ENCODE assay signal across 9 mouse cellular contexts in the genomic region with DNA sequence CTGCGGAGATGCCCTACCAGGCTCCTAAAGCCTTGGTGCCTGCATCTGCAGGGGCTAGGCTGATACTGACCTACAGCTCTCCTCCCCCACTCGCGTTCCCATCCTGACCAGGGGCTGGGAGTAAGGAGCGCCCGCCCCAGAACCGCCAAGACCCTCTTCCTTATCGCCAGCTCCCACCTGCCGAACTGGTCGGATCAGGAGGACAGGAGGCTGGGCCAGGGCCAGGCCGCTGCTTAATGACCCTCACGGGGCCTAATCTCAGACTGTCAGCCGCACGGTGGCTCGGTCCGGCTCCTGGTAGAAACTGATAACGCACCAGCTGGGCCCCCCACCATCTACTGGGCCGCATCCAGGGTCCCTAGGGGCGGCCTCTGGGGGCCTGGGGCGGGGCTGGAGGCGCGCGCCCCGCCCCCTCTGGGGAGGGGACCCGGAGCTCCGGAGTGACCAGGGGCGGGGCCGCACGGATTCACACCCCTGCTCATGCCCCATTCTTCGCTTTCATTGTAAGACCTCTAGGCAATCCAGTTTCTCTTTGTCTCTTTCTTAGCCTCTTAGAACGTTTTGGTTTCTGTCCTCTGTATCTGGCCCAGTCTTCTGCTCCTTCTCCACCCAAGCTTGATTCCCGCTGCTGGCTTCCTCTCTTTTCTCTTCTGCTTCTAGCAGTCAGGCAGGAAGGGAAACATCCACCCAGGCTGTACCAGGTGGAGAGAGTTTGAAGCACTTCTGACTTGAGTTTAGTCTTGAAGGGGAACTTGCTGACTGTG. TPM values are rescaled to one million over a fixed set of nuclear protein-coding genes. Genes with fewer than 3 reads are reported as not detected.
DNase-seq lines count a peak whose midpoint lies in the region; ATAC-seq and TF ChIP-seq lines count a peak whose summit lies in the region.
"Had no signal": no experiment of that assay in that cellular context is flagged by ENCODE, and none has a peak within 500 bp of the region (broad histone marks: within the 10 kb centered on the region; RNA-seq: fewer than 3 reads in every experiment).

No protein-coding gene starts in this region.

- no peak for TF ChIP-seq CTCF in layer of hippocampus, adult 2 months (conservative IDR thresholded peaks at IDR 0.05)
- TF ChIP-seq CTCF in spleen, adult 2 months (IDR thresholded peaks at IDR 0.05; ENCODE audit: extremely low read depth, insufficient read depth, insufficient read length, insufficient replicate concordance): no peak

- no peak for TF ChIP-seq POLR2A in spleen, adult 2 months (IDR thresholded peaks at IDR 0.05; ENCODE audit: low read depth, low read length)

- H3K4me1 ChIP-seq in heart, embryonic 12.5 days (replicated peaks): peaks cover 18% of the 10 kb centered on the region
- H3K4me1 ChIP-seq in kidney, embryonic 15.5 days: peaks cover 31% of the 10 kb centered on the region
- no peaks in the 10 kb centered on the region for H3K4me1 ChIP-seq in spleen, adult 2 months (ENCODE audit: control insufficient read depth, insufficient read depth, insufficient read length)

- WGBS in heart, embryonic 12.5 days: under 1% methylated on average over 30 of the region's 31 CpGs
- 1% methylated on average over 31 of the region's 31 CpGs for WGBS in kidney, embryonic 15.5 days
- 3% methylated on average over 26 of the region's 31 CpGs for WGBS in spleen, adult 2 months

- H3K9me3 ChIP-seq in heart, embryonic 12.5 days (replicated peaks): no peaks in the 10 kb centered on the region
- H3K9me3 ChIP-seq in kidney, embryonic 15.5 days (replicated peaks): no peaks in the 10 kb centered on the region

- peak overlapping the region; percentile 53 for H3K4me3 ChIP-seq in layer of hippocampus, adult 2 months
- H3K4me3 ChIP-seq in heart, embryonic 12.5 days: peak overlapping the region; percentile 47
- H3K4me3 ChIP-seq in kidney, embryonic 15.5 days (replicated peaks): peak overlapping the region; percentile 50
- H3K4me3 ChIP-seq in spleen, adult 2 months (ENCODE audit: extremely low read depth, insufficient read depth, insufficient read length): peak overlapping the region; percentile 19; the same call in 1 of the 2 replicates

- peak overlapping the region; percentile 56 for H3K9ac ChIP-seq in heart, embryonic 12.5 days
- peak overlapping the region; percentile 46 for H3K9ac ChIP-seq in kidney, embryonic 15.5 days

- DNase-seq in layer of hippocampus, adult 2 months (ENCODE audit: low spot score in 2 of 2): no peak
- no peak for DNase-seq in layer of hippocampus, postnatal 14 days (ENCODE audit: low spot score in 2 of 2)
- peak; percentile 94 for DNase-seq in c-Kit-positive CD71-positive TER-119-positive erythroid progenitor cells, embryonic 14.5 days (ENCODE audit: low spot score)
- peak; percentile 40 for DNase-seq in lung, postnatal 14 days
- DNase-seq in spleen, adult 2 months (ENCODE audit: low read depth in 1 of 2, low spot score in 2 of 2): no peak
- DNase-seq in right cerebral cortex, adult 18-20 months: no peak

- no peaks in the 10 kb centered on the region for H3K36me3 ChIP-seq in heart, embryonic 12.5 days
- no peaks in the 10 kb centered on the region for H3K36me3 ChIP-seq in kidney, embryonic 15.5 days
- no peaks in the 10 kb centered on the region for H3K36me3 ChIP-seq in spleen, adult 2 months (ENCODE audit: control insufficient read depth, insufficient read depth, low read length)

- ATAC-seq in heart, embryonic 12.5 days (ENCODE audit: insufficient number of reproducible peaks, low FRiP score): peak; percentile 94
- peak; percentile 91 for ATAC-seq in kidney, embryonic 15.5 days (replicated peaks; ENCODE audit: low FRiP score)

- peaks cover 45% of the 10 kb centered on the region for H3K27me3 ChIP-seq in heart, embryonic 12.5 days (replicated peaks)
- H3K27me3 ChIP-seq in kidney, embryonic 15.5 days: peaks cover 36% of the 10 kb centered on the region
- H3K27me3 ChIP-seq in spleen, adult 2 months (ENCODE audit: control insufficient read depth, insufficient read depth, low read length): no peaks in the 10 kb centered on the region

- H3K4me2 ChIP-seq in heart, embryonic 12.5 days: peak overlapping the region; percentile 88
- H3K4me2 ChIP-seq in kidney, embryonic 15.5 days: peak overlapping the region; percentile 92

- no peak overlapping the region for H3K27ac ChIP-seq in layer of hippocampus, adult 2 months
- H3K27ac ChIP-seq in heart, embryonic 12.5 days (ENCODE audit: poor library complexity, severe bottlenecking): peak overlapping the region; percentile 58
- peak overlapping the region; percentile 85 for H3K27ac ChIP-seq in kidney, embryonic 15.5 days
- peak overlapping the region; percentile 16; the same call in 1 of the 2 replicates for H3K27ac ChIP-seq in spleen, adult 2 months (ENCODE audit: insufficient read depth, low read length)

RNA-seq across cellular contexts. Expression of a gene that starts 7.3 kb away (rescaled TPM):
- total RNA-seq in layer of hippocampus, adult 2 months (2021): under 1 TPM in 1 of 2 experiments, not detected in 1; 0.96 TPM
- total RNA-seq in layer of hippocampus, postnatal 14 days (2021): under 1 TPM in 1 of 2 experiments, not detected in 1; 0.78 TPM
- 38.8 and 39.2 TPM in 2 replicates for polyA plus RNA-seq in heart, embryonic 12.5 days (2016; fragmentation: Nextera tagmentation; extraction: Ambion mirVana)
- polyA plus RNA-seq in kidney, embryonic 15.5 days (2015; fragmentation: Nextera tagmentation; extraction: Ambion mirVana): 161 and 191 TPM in 2 replicates
- 79.3 and 89.6 TPM in 2 replicates for polyA plus RNA-seq in spleen, adult 2 months (2012; rRNA removed)

RNA-seq across cellular contexts. Expression of a gene that starts 38.2 kb away (rescaled TPM):
- total RNA-seq in layer of hippocampus, adult 2 months (2021): 1 to 10 TPM; 8.2 to 8.3 TPM
- 1 to 10 TPM; 8.5 to 9.7 TPM for total RNA-seq in layer of hippocampus, postnatal 14 days (2021)
- 0.10 TPM in 1 of 2 replicates, not detected in the other for polyA plus RNA-seq in heart, embryonic 12.5 days (2016; fragmentation: Nextera tagmentation; extraction: Ambion mirVana)
- polyA plus RNA-seq in kidney, embryonic 15.5 days (2015; fragmentation: Nextera tagmentation; extraction: Ambion mirVana): 0.57 and 0.86 TPM in 2 replicates
- 0.02 and 0.04 TPM in 2 replicates for polyA plus RNA-seq in spleen, adult 2 months (2012; rRNA removed)
- total RNA-seq: neutrophil, adult 5-6 weeks had no signal

RNA-seq across cellular contexts. Expression of a gene that starts 39.6 kb away (rescaled TPM):
- 1 to 10 TPM in 1 of 2 experiments, under 1 TPM in 1; 0.86 to 1.0 TPM for total RNA-seq in layer of hippocampus, adult 2 months (2021)
- total RNA-seq in layer of hippocampus, postnatal 14 days (2021): 1 to 10 TPM; 2.3 to 2.4 TPM
- 6.9 and 8.3 TPM in 2 replicates for polyA plus RNA-seq in heart, embryonic 12.5 days (2016; fragmentation: Nextera tagmentation; extraction: Ambion mirVana)
- 1.1 and 1.4 TPM in 2 replicates for polyA plus RNA-seq in kidney, embryonic 15.5 days (2015; fragmentation: Nextera tagmentation; extraction: Ambion mirVana)
- 20.9 and 37.0 TPM in 2 replicates for polyA plus RNA-seq in spleen, adult 2 months (2012; rRNA removed)

Comparison
In these comparisons a context has a peak if more than half of its experiments do, and no peak if none do; other contexts are left out.
1. DNase-seq: peak in c-Kit-positive CD71-positive TER-119-positive erythroid progenitor cells, embryonic 14.5 days (single experiment) and lung, postnatal 14 days (single experiment); none in layer of hippocampus, adult 2 months (0 of 2), layer of hippocampus, postnatal 14 days (0 of 2), spleen, adult 2 months (0 of 2) and right cerebral cortex, adult 18-20 months (single experiment).
2. Peak in every context shown above with its lines, with median percentiles within 50 percentile points of each other: H3K4me3 ChIP-seq.